ENCODE assay signal across 26 mouse cellular contexts in genomic region chr2:74865414-74865813, GRCm38 (mm10). TPM values are rescaled to one million over a fixed set of nuclear protein-coding genes. Genes with fewer than 3 reads are reported as not detected.
DNase-seq lines count a peak whose midpoint lies in the region; ATAC-seq and TF ChIP-seq lines count a peak whose summit lies in the region.
"Had no signal": no experiment of that assay in that cellular context is flagged by ENCODE, and none has a peak within 500 bp of the region (broad histone marks: within the 10 kb centered on the region; RNA-seq: fewer than 3 reads in every experiment).

No protein-coding gene starts in this region.

- H3K27ac ChIP-seq in liver, embryonic 11.5 days (ENCODE audit: low read depth, low read length) = no peak overlapping the region
- H3K27ac ChIP-seq in liver, postnatal 0 days (ENCODE audit: low read depth) = no peak overlapping the region
- H3K27ac ChIP-seq in liver, embryonic 15.5 days (replicated peaks) = no peak overlapping the region
- H3K27ac ChIP-seq: embryonic facial prominence, embryonic 15.5 days; forebrain, embryonic 10.5 days; gastrocnemius, adult 2 months; heart, embryonic 13.5 days; hindbrain, embryonic 12.5 days had no signal

- 0 out of 2 replicates have a peak, but pooled peaks cover 6% of the 10 kb centered on the region for H3K4me1 ChIP-seq in liver, embryonic 11.5 days (replicated peaks; ENCODE audit: control insufficient read depth, insufficient read depth, low read length)
- H3K4me1 ChIP-seq in liver, postnatal 0 days (ENCODE audit: insufficient read depth) = peaks cover 5% of the 10 kb centered on the region
- peaks cover 35% of the 10 kb centered on the region for H3K4me1 ChIP-seq in liver, embryonic 15.5 days (replicated peaks)
- H3K4me1 ChIP-seq: embryonic facial prominence, embryonic 15.5 days; forebrain, embryonic 10.5 days; heart, embryonic 13.5 days; hindbrain, embryonic 12.5 days had no signal

- no peak for TF ChIP-seq EP300 in liver, postnatal 0 days (IDR thresholded peaks at IDR 0.05; ENCODE audit: low read depth)

- H3K9ac ChIP-seq in liver, embryonic 11.5 days (ENCODE audit: low read depth, low read length) = no peak overlapping the region
- no peak overlapping the region for H3K9ac ChIP-seq in liver, postnatal 0 days (replicated peaks)
- no peak overlapping the region for H3K9ac ChIP-seq in liver, embryonic 15.5 days
- H3K9ac ChIP-seq: embryonic facial prominence, embryonic 15.5 days; heart, embryonic 13.5 days; hindbrain, embryonic 12.5 days had no signal

- no peak for TF ChIP-seq CTCF in liver, postnatal 0 days (IDR thresholded peaks at IDR 0.05; ENCODE audit: low read depth)

- intact Hi-C loops in left cerebral cortex, postnatal 36 days (cut with DNase I) = no loop called here

- H3K4me3 ChIP-seq in liver, embryonic 11.5 days (ENCODE audit: low read depth, low read length) = no peak overlapping the region
- no peak overlapping the region for H3K4me3 ChIP-seq in liver, postnatal 0 days (ENCODE audit: low read depth, low read length)
- no peak overlapping the region for H3K4me3 ChIP-seq in liver, embryonic 15.5 days (replicated peaks)
- H3K4me3 ChIP-seq: embryonic facial prominence, embryonic 15.5 days; erythroblast, embryonic 14.5 days; forebrain, embryonic 10.5 days; gastrocnemius, adult 2 months; heart, embryonic 13.5 days; hindbrain, embryonic 12.5 days had no signal

- peak; percentile 68 for ATAC-seq in liver, embryonic 11.5 days (replicated peaks; ENCODE audit: low FRiP score)
- ATAC-seq in liver, postnatal 0 days = no peak
- peak; percentile 52 for ATAC-seq in liver, embryonic 15.5 days (ENCODE audit: insufficient read depth)
- ATAC-seq: activated CD4-positive, CD25-positive, alpha-beta regulatory T cell, adult 4 months; CD4-positive, CD25-positive, alpha-beta regulatory T cell, adult 4 months; forebrain, embryonic 14.5 days; hindbrain, embryonic 16.5 days; Patski had no signal

- H3K27me3 ChIP-seq in liver, embryonic 11.5 days (replicated peaks; ENCODE audit: control insufficient read depth, insufficient read depth, low read length) = no peaks in the 10 kb centered on the region
- H3K27me3 ChIP-seq in liver, postnatal 0 days (ENCODE audit: insufficient read depth, low read length) = no peaks in the 10 kb centered on the region
- H3K27me3 ChIP-seq in liver, embryonic 15.5 days = no peaks in the 10 kb centered on the region
- H3K27me3 ChIP-seq: embryonic facial prominence, embryonic 15.5 days; heart, embryonic 13.5 days; hindbrain, embryonic 12.5 days; Patski had no signal

- no peaks in the 10 kb centered on the region for H3K9me3 ChIP-seq in liver, embryonic 11.5 days (ENCODE audit: control insufficient read depth, low read length)
- H3K9me3 ChIP-seq in liver, postnatal 0 days (ENCODE audit: low read length) = no peaks in the 10 kb centered on the region
- no peaks in the 10 kb centered on the region for H3K9me3 ChIP-seq in liver, embryonic 15.5 days (replicated peaks)
- H3K9me3 ChIP-seq: embryonic facial prominence, embryonic 15.5 days had no signal

- no peak overlapping the region for H3K4me2 ChIP-seq in liver, embryonic 11.5 days
- no peak overlapping the region for H3K4me2 ChIP-seq in liver, postnatal 0 days (ENCODE audit: low read depth, low read length)
- no peak overlapping the region for H3K4me2 ChIP-seq in liver, embryonic 15.5 days
- H3K4me2 ChIP-seq: embryonic facial prominence, embryonic 15.5 days; heart, embryonic 13.5 days; hindbrain, embryonic 12.5 days had no signal

- no peak for DNase-seq in liver, embryonic 11.5 days (ENCODE audit: low spot score)
- DNase-seq in liver, postnatal 0 days = no peak
- DNase-seq in c-Kit-positive CD71-positive TER-119-negative erythroid progenitor cells, embryonic 14.5 days (ENCODE audit: low read depth) = peak; percentile 39
- no peak for DNase-seq in urinary bladder, adult 2 months (ENCODE audit: low spot score)
- no peak for DNase-seq in ovary, adult 18-20 months (ENCODE audit: low spot score)
- no peak for DNase-seq in left cerebral cortex, postnatal 36 days (ENCODE audit: low spot score in 2 of 2)
- DNase-seq: adrenal gland, postnatal 25 days; B cell, adult 2 months; cerebellum, adult 11 months; cerebellum, adult 8-10 months; cerebellum, postnatal 14 days; embryo, embryonic 11 days; gastrocnemius, adult 2 months; gastrocnemius, postnatal 25 days; heart, postnatal 4 days had no signal

- H3K36me3 ChIP-seq in liver, embryonic 11.5 days (ENCODE audit: control insufficient read depth, insufficient read depth, low read length) = no peaks in the 10 kb centered on the region; the same call in 1 of the 2 replicates
- H3K36me3 ChIP-seq in liver, postnatal 0 days (replicated peaks; ENCODE audit: insufficient read depth, low read length) = peaks cover 4% of the 10 kb centered on the region; the same call in 1 of the 2 replicates
- H3K36me3 ChIP-seq in liver, embryonic 15.5 days (replicated peaks) = peaks cover 8% of the 10 kb centered on the region
- H3K36me3 ChIP-seq: hindbrain, embryonic 12.5 days had no signal

RNA-seq across cellular contexts. Expression of gene Mtx2, which starts 39.8 kb away (rescaled TPM):
- 110 and 112 TPM in 2 replicates for polyA plus RNA-seq in liver, embryonic 11.5 days (2014; fragmentation: Nextera tagmentation; extraction: Ambion mirVana)
- 60.7 and 66.0 TPM in 2 replicates for polyA plus RNA-seq in liver, postnatal 0 days (2015; fragmentation: Nextera tagmentation; extraction: Ambion mirVana)
- polyA plus RNA-seq in liver, embryonic 15.5 days (2015; fragmentation: Nextera tagmentation; extraction: Ambion mirVana) = 47.1 and 55.3 TPM in 2 replicates
- polyA plus RNA-seq in urinary bladder, adult 2 months (2012; rRNA removed) = 46.7 and 52.5 TPM in 2 replicates
- total RNA-seq in left cerebral cortex, postnatal 36 days (2021) = 10 to 100 TPM; 45.3 to 45.4 TPM
